Mouse (Mus musculus): ENCODE measurements around the gene Clpb.

DNA sequence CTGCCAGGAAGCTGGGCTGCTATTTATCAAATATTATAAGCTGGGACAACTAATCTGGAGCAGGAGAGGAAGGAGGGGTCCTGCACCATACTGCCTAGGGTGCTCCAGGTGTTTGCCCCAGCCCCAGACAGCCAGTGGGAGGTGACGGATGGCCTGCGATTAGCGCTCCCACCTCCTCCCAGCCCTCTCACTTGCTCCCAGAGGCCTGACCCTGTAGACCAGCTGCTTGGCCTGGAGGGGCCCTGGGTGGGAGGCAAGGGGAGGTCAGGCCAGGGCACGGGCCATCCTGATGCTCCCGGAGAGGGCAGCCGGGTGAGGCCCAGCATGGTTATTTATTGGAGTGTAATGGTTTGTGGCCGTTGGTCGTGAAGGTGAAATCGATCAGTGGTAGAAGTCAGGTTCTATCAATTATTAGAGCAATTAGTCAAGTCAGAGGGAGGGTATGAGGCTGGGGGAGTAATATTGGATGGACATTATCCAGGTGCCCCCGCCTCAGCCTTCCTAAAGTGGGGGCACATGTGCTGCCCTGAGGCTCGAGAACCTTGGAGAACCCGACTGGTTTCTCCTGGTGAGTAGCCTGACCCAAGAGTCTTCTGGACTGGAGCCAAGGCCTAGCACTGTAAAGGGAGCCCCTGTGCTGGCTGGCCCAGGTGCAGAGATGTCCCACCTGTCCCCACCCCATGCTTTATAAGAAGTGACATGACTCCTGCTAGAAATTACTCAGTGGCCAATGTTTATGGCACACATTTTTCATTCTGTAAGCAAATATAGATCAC lies 83.3 kb downstream of the Clpb start:
- no peak for TF ChIP-seq POLR2A (IDR thresholded peaks at IDR 0.05; ENCODE audit: low read depth, low read length)
- TF ChIP-seq CTCF (IDR thresholded peaks at IDR 0.05; ENCODE audit: borderline replicate concordance, insufficient read depth, low read length): no peak

All from embryonic fibroblast, embryonic 13.5 days (primary cell).